27 mouse cellular contexts compared by ENCODE assay signal in genomic region chr16:56283330-56283729, GRCm38 (mm10).
DNase-seq lines count a peak whose midpoint lies in the region; ATAC-seq and TF ChIP-seq lines count a peak whose summit lies in the region.
"Had no signal": no experiment of that assay in that cellular context is flagged by ENCODE, and none has a peak within 500 bp of the region (broad histone marks: within the 10 kb centered on the region; RNA-seq: fewer than 3 reads in every experiment).

No protein-coding gene starts in this region.

- H3K9me3 ChIP-seq in hindbrain, postnatal 0 days (ENCODE audit: low read length), result no peaks in the 10 kb centered on the region
- no peaks in the 10 kb centered on the region for H3K9me3 ChIP-seq in hindbrain, embryonic 13.5 days
- H3K9me3 ChIP-seq: embryonic facial prominence, embryonic 13.5 days; forebrain, embryonic 10.5 days; forebrain, embryonic 15.5 days; heart, embryonic 12.5 days; hindbrain, embryonic 15.5 days; neural tube, embryonic 12.5 days had no signal

- H3K4me3 ChIP-seq in hindbrain, postnatal 0 days (ENCODE audit: low read length), result no peak overlapping the region
- no peak overlapping the region for H3K4me3 ChIP-seq in hindbrain, embryonic 13.5 days
- H3K4me3 ChIP-seq: embryonic facial prominence, embryonic 13.5 days; forebrain, embryonic 10.5 days; forebrain, embryonic 15.5 days; gastrocnemius, adult 2 months; heart, adult 2 months; heart, embryonic 12.5 days; hindbrain, embryonic 15.5 days; neural tube, embryonic 12.5 days had no signal

- no peaks in the 10 kb centered on the region for H3K4me1 ChIP-seq in hindbrain, postnatal 0 days (ENCODE audit: insufficient read depth, low read length)
- H3K4me1 ChIP-seq in hindbrain, embryonic 13.5 days (replicated peaks), result no peaks in the 10 kb centered on the region
- H3K4me1 ChIP-seq: embryonic facial prominence, embryonic 13.5 days; forebrain, embryonic 10.5 days; forebrain, embryonic 15.5 days; hindbrain, embryonic 15.5 days; neural tube, embryonic 12.5 days had no signal

- no peak overlapping the region for H3K9ac ChIP-seq in hindbrain, postnatal 0 days (replicated peaks; ENCODE audit: low read length)
- no peak overlapping the region for H3K9ac ChIP-seq in hindbrain, embryonic 13.5 days
- H3K9ac ChIP-seq: embryonic facial prominence, embryonic 13.5 days; forebrain, embryonic 15.5 days; heart, embryonic 12.5 days; hindbrain, embryonic 15.5 days; liver, embryonic 14.5 days; neural tube, embryonic 12.5 days had no signal

- DNase-seq in hindbrain, postnatal 0 days (ENCODE audit: low spot score), result peak; percentile 58
- DNase-seq in cerebellum, adult 11-12 months, result peak; percentile 70
- DNase-seq in cerebellum, adult 9-11 months, result peak; percentile 76
- DNase-seq in thymus, postnatal 10 days (ENCODE audit: low spot score in 2 of 2), result no peak
- DNase-seq in lung, postnatal 4 days, result no peak
- DNase-seq in heart, adult 11 months, result no peak
- DNase-seq: adrenal gland, adult 2 months; adrenal gland, postnatal 36 days; gastrocnemius, adult 2 months; gastrocnemius, postnatal 36 days; heart, adult 2 months; kidney, adult 18-20 months; kidney, postnatal 36 days; liver; lung, adult 2 months; lung, postnatal 10 days; midbrain, embryonic 14.5 days had no signal

- TF ChIP-seq CTCF in hindbrain, postnatal 0 days (IDR thresholded peaks at IDR 0.05; ENCODE audit: low read depth), result no peak

- H3K4me2 ChIP-seq in hindbrain, postnatal 0 days (ENCODE audit: low read depth, low read length), result no peak overlapping the region
- H3K4me2 ChIP-seq in hindbrain, embryonic 13.5 days, result no peak overlapping the region
- H3K4me2 ChIP-seq: embryonic facial prominence, embryonic 13.5 days; forebrain, embryonic 15.5 days; heart, embryonic 12.5 days; hindbrain, embryonic 15.5 days; neural tube, embryonic 12.5 days had no signal

- no peak overlapping the region for H3K27ac ChIP-seq in hindbrain, postnatal 0 days
- no peak overlapping the region for H3K27ac ChIP-seq in hindbrain, embryonic 13.5 days
- H3K27ac ChIP-seq: embryonic facial prominence, embryonic 13.5 days; forebrain, embryonic 10.5 days; forebrain, embryonic 15.5 days; gastrocnemius, adult 2 months; heart, adult 2 months; hindbrain, embryonic 15.5 days; liver, embryonic 14.5 days; neural tube, embryonic 12.5 days had no signal

- ATAC-seq in hindbrain, postnatal 0 days, result no peak
- ATAC-seq in hindbrain, embryonic 13.5 days (ENCODE audit: low FRiP score), result no peak
- ATAC-seq: activated CD4-positive, CD25-positive, alpha-beta regulatory T cell, adult 4 months; forebrain, embryonic 15.5 days had no signal

- H3K36me3 ChIP-seq in hindbrain, postnatal 0 days (ENCODE audit: insufficient read depth, low read length), result no peaks in the 10 kb centered on the region
- H3K36me3 ChIP-seq in hindbrain, embryonic 13.5 days, result no peaks in the 10 kb centered on the region
- H3K36me3 ChIP-seq: embryonic facial prominence, embryonic 13.5 days; forebrain, embryonic 10.5 days; forebrain, embryonic 15.5 days; heart, embryonic 12.5 days; hindbrain, embryonic 15.5 days; neural tube, embryonic 12.5 days had no signal

- H3K27me3 ChIP-seq in hindbrain, postnatal 0 days (ENCODE audit: insufficient read depth, low read length), result no peaks in the 10 kb centered on the region
- H3K27me3 ChIP-seq in hindbrain, embryonic 13.5 days, result no peaks in the 10 kb centered on the region
- H3K27me3 ChIP-seq: CH12.LX; embryonic facial prominence, embryonic 13.5 days; forebrain, embryonic 15.5 days; heart, embryonic 12.5 days; hindbrain, embryonic 15.5 days; neural tube, embryonic 12.5 days had no signal

- 82% methylated on average over 1 of the region's 1 CpGs for WGBS in hindbrain, postnatal 0 days
- WGBS in hindbrain, embryonic 13.5 days, result 95% methylated on average over 1 of the region's 1 CpGs

Comparison
In these comparisons a context has a peak if more than half of its experiments do, and no peak if none do; other contexts are left out.
1. DNase-seq: peak in hindbrain, postnatal 0 days (single experiment), cerebellum, adult 11-12 months (single experiment) and cerebellum, adult 9-11 months (single experiment); none in thymus, postnatal 10 days (0 of 2), lung, postnatal 4 days (0 of 2) and heart, adult 11 months (single experiment).